Mouse (Mus musculus): ENCODE data around the gene Dmap1.

The Dmap1 gene

GRCm38 (mm10) chr4:117681931-117682461, at the start of gene Dmap1:
Gene Dmap1, minus strand, starts transcription at chr4:117682273.
- peak; percentile 80 for DNase-seq

- DNase-seq, result no peak
Observed at GRCm38 (mm10) chr4:117724112-117724511, 42.0 kb upstream of the Dmap1 start, which contains the start of gene Gm12845. Gene Gm12845, plus strand, starts transcription at chr4:117724412.

GRCm38 (mm10) chr4:117713303-117714098, 31.4 kb upstream of the Dmap1 start:
- no peak for DNase-seq

- no peak for DNase-seq
Observed at GRCm38 (mm10) chr4:117712314-117712713, 30.2 kb upstream of the Dmap1 start.

- no peak for DNase-seq
Observed at GRCm38 (mm10) chr4:117708780-117709550, 26.9 kb upstream of the Dmap1 start.

GRCm38 (mm10) chr4:117705361-117705760, 23.3 kb upstream of the Dmap1 start:
- DNase-seq, result no peak

GRCm38 (mm10) chr4:117686354-117686753, 4.3 kb upstream of the Dmap1 start:
- no peak for DNase-seq

- no peak for DNase-seq
Observed at GRCm38 (mm10) chr4:117683048-117683768, 1.1 kb upstream of the Dmap1 start.

GRCm38 (mm10) chr4:117682463-117682862, 390 bp upstream of the Dmap1 start:
- DNase-seq, result no peak

- no peak for DNase-seq
Observed at GRCm38 (mm10) chr4:117680963-117681362, 1.1 kb downstream of the Dmap1 start.

GRCm38 (mm10) chr4:117676903-117677302, 5.2 kb downstream of the Dmap1 start:
- DNase-seq, result peak; percentile 58

- DNase-seq, result no peak
Observed at GRCm38 (mm10) chr4:117673901-117674300, 8.2 kb downstream of the Dmap1 start.

GRCm38 (mm10) chr4:117672042-117672441, 10.0 kb downstream of the Dmap1 start:
- no peak for DNase-seq

- DNase-seq, result no peak
Observed at GRCm38 (mm10) chr4:117669874-117670273, 12.2 kb downstream of the Dmap1 start.

GRCm38 (mm10) chr4:117666054-117666453, 16.0 kb downstream of the Dmap1 start:
- DNase-seq, result no peak

GRCm38 (mm10) chr4:117665531-117665930, 16.5 kb downstream of the Dmap1 start:
- no peak for DNase-seq

- DNase-seq, result no peak
Observed at GRCm38 (mm10) chr4:117664411-117665137, 17.5 kb downstream of the Dmap1 start.

GRCm38 (mm10) chr4:117660001-117660400, 22.1 kb downstream of the Dmap1 start:
- DNase-seq, result no peak

- no peak for DNase-seq
Observed at GRCm38 (mm10) chr4:117658582-117659444, 23.3 kb downstream of the Dmap1 start.

- DNase-seq, result no peak
Observed at GRCm38 (mm10) chr4:117657646-117658045, 24.4 kb downstream of the Dmap1 start.

GRCm38 (mm10) chr4:117656961-117657360, 25.1 kb downstream of the Dmap1 start:
- DNase-seq, result no peak
